In the genomic region with DNA sequence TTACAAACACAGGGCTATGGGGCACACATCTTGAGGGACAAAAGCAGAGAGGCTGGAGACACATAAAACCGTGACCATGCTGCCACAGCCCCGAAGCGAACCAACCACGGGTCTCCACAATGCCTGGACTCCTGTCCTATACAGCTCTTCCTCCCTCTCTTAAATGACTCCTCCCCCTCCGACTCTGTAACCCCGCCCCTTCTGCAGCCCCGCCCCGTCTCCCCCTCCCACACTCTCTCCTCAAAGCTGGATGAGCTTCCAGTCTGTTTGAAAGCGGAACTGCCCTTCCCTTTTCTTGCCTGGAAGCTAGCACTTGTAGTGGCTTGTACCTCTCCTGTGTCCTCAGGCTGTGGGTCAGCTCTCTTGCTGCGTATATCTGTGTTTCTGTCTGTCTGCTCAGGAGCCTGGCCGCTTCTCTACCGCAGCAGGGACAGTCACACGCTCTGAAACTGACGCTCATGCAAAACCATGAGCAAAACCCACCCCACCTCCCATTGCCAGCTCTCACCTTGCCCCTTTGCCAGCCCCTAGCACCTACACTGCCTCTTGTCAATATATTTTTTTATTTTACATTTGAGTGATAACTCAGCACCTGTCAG, we compare ENCODE assay signal across 8 mouse cellular contexts. TPM values are rescaled to one million over a fixed set of nuclear protein-coding genes. Genes with fewer than 3 reads are reported as not detected.
A peak's percentile ranks its signal among the peaks of the same experiment; 100 is the strongest.
DNase-seq lines count a peak whose midpoint lies in the region; ATAC-seq and TF ChIP-seq lines count a peak whose summit lies in the region.
"Had no signal": no experiment of that assay in that cellular context is flagged by ENCODE, and none has a peak within 500 bp of the region (broad histone marks: within the 10 kb centered on the region; RNA-seq: fewer than 3 reads in every experiment).

No protein-coding gene starts in this region.

- WGBS in hindbrain, embryonic 15.5 days, result 11% methylated on average over 14 of the region's 14 CpGs

- peak overlapping the region; percentile 38 for H3K4me2 ChIP-seq in CH12.LX (ENCODE audit: insufficient read depth, low read depth, poor library complexity, severe bottlenecking)
- peak overlapping the region; percentile 37 for H3K4me2 ChIP-seq in hindbrain, embryonic 15.5 days

- H3K79me2 ChIP-seq in CH12.LX (replicated peaks; ENCODE audit: control insufficient read depth, extremely low read depth, insufficient read depth, poor library complexity, severe bottlenecking), result no peaks in the 10 kb centered on the region

- ATAC-seq in hindbrain, embryonic 15.5 days (ENCODE audit: low FRiP score, low read depth), result no peak
- peak; percentile 40 for ATAC-seq in megakaryocyte, adult 5-6 weeks (ENCODE audit: poor library complexity, severe bottlenecking)

- peaks cover 45% of the 10 kb centered on the region for H3K27me3 ChIP-seq in CH12.LX (replicated peaks)
- peaks cover 11% of the 10 kb centered on the region for H3K27me3 ChIP-seq in hindbrain, embryonic 15.5 days

- TF ChIP-seq EP300 in CH12.LX (IDR thresholded peaks at IDR 0.05; ENCODE audit: low read length), result no peak

- in situ Hi-C loops in CH12.LX (cut with MboI; ENCODE audit: low pct_ligation_motif_present, low pct_unique_long_range_greater_than_20kb, low sequenced_read_pairs) (no loop called here), ES-E14 (cut with MboI; ENCODE audit: low sequenced_read_pairs in 2 of 2, unreplicated experiment in 2 of 2) (no loop called here)

- H3K9me3 ChIP-seq in CH12.LX (replicated peaks; ENCODE audit: low read length) (peaks cover 6% of the 10 kb centered on the region), ES-E14 (ENCODE audit: control insufficient read depth, insufficient read depth, low read depth, low read length) (no peaks in the 10 kb centered on the region)
- no peaks in the 10 kb centered on the region for H3K9me3 ChIP-seq in hindbrain, embryonic 15.5 days

- dilution Hi-C loops in CH12.LX (cut with MboI; ENCODE audit: extremely low pct_ligation_motif_present, extremely low pct_unique_long_range_greater_than_20kb, low sequenced_read_pairs), result no loop called here

- H3K27ac ChIP-seq in CH12.LX (ENCODE audit: insufficient read depth, low read depth) (no peak overlapping the region), ES-E14 (ENCODE audit: insufficient read depth, low read depth, low read length, poor library complexity, severe bottlenecking) (no peak overlapping the region)
- no peak overlapping the region for H3K27ac ChIP-seq in hindbrain, embryonic 15.5 days (replicated peaks)

- no peak for TF ChIP-seq CTCF in CH12.LX (conservative IDR thresholded peaks at IDR 0.05 in 1 of 2, IDR thresholded peaks at IDR 0.05 in 1 of 2; ENCODE audit: low read depth in 2 of 2, low read length in 2 of 2)

- no peak for TF ChIP-seq RAD21 in CH12.LX (IDR thresholded peaks at IDR 0.05; ENCODE audit: low read depth, low read length)

- no peaks in the 10 kb centered on the region for H3K36me3 ChIP-seq in CH12.LX (replicated peaks in 1 of 2; ENCODE audit: control insufficient read depth in 1 of 2, insufficient read depth in 1 of 2, low read length in 1 of 2)
- H3K36me3 ChIP-seq in ES-E14 (ENCODE audit: control insufficient read depth, insufficient read depth, low read length, poor library complexity, severe bottlenecking), result no peaks in the 10 kb centered on the region
- H3K36me3 ChIP-seq in hindbrain, embryonic 15.5 days, result no peaks in the 10 kb centered on the region

- H3K4me3 ChIP-seq in CH12.LX (replicated peaks in 1 of 3; ENCODE audit: low read depth in 2 of 3, low read length in 2 of 3, poor library complexity in 1 of 3) (peak overlapping the region in 1 of 3 experiments; percentile 33), ES-E14 (ENCODE audit: insufficient read depth in 1 of 2, low read depth in 1 of 2, low read length in 2 of 2, poor library complexity in 1 of 2, severe bottlenecking in 1 of 2) (no peak overlapping the region)
- no peak overlapping the region for H3K4me3 ChIP-seq in hindbrain, embryonic 15.5 days

- H3K9ac ChIP-seq in CH12.LX (ENCODE audit: insufficient read depth, low read depth) (no peak overlapping the region), ES-E14 (ENCODE audit: insufficient read depth, low read depth, low read length, poor library complexity, severe bottlenecking) (no peak overlapping the region)
- no peak overlapping the region for H3K9ac ChIP-seq in hindbrain, embryonic 15.5 days

- TF ChIP-seq POLR2A in CH12.LX (IDR thresholded peaks at IDR 0.05; ENCODE audit: low read depth, low read length), result peak; percentile 33; the same call in 1 of the 2 replicates

- DNase-seq in CH12.LX (ENCODE audit: extremely low read depth) (peak; percentile 12), ES-E14 (ENCODE audit: low read depth, low spot score) (peak; percentile 51), MN1 (ENCODE audit: low spot score) (no peak)
- no peak for DNase-seq in gastrocnemius, adult 8-10 months (ENCODE audit: low spot score in 2 of 2)
- DNase-seq in cerebellum, postnatal 10 days, result no peak
- DNase-seq: cerebellum, adult 18-20 months had no signal

- H3K4me1 ChIP-seq in CH12.LX (ENCODE audit: control insufficient read depth in 1 of 2, insufficient read depth in 2 of 2) (peaks cover 0 to 12% of the 10 kb centered on the region in 2 experiments; a peak in 2 of 4 replicates), ES-E14 (ENCODE audit: control insufficient read depth in 2 of 2, insufficient read depth in 2 of 2, low read length in 2 of 2, poor library complexity in 1 of 2) (peaks cover 0 to 2% of the 10 kb centered on the region in 2 experiments; a peak in 1 of 4 replicates)
- H3K4me1 ChIP-seq in hindbrain, embryonic 15.5 days (replicated peaks), result no peaks in the 10 kb centered on the region

TF ChIP-seq in CH12.LX, 34 proteins besides CTCF, POLR2A, EP300 and RAD21 (continues in another document):
- TF ChIP-seq ZMIZ1 (IDR thresholded peaks at IDR 0.05; ENCODE audit: low read depth, low read length), result no peak
- TF ChIP-seq KAT2A (IDR thresholded peaks at IDR 0.05; ENCODE audit: insufficient replicate concordance, low read length), result no peak
- TF ChIP-seq TBP (conservative IDR thresholded peaks at IDR 0.05; ENCODE audit: low read depth, low read length), result no peak
- no peak for TF ChIP-seq MEF2A (IDR thresholded peaks at IDR 0.05; ENCODE audit: borderline replicate concordance, low read depth, low read length)
- no peak for TF ChIP-seq RCOR1 (conservative IDR thresholded peaks at IDR 0.05; ENCODE audit: low read depth, low read length)
- TF ChIP-seq IRF4 (IDR thresholded peaks at IDR 0.05; ENCODE audit: low read depth, low read length), result no peak
- TF ChIP-seq POLR2AphosphoS2 (IDR thresholded peaks at IDR 0.05; ENCODE audit: low read depth, low read length), result no peak
- TF ChIP-seq ZKSCAN1 (IDR thresholded peaks at IDR 0.05; ENCODE audit: borderline replicate concordance, low read depth, low read length), result no peak
- no peak for TF ChIP-seq MAX (IDR thresholded peaks at IDR 0.05; ENCODE audit: low read length)

TF ChIP-seq in ES-E14, 5 proteins besides CTCF, POLR2A, EP300 and RAD21:
- TF ChIP-seq MAFK (IDR thresholded peaks at IDR 0.05; ENCODE audit: insufficient read depth, low read depth, low read length) (no peak), ZC3H11A (IDR thresholded peaks at IDR 0.05; ENCODE audit: borderline replicate concordance, low read depth, low read length) (no peak), HCFC1 (IDR thresholded peaks at IDR 0.05; ENCODE audit: borderline replicate concordance, insufficient read depth, low read length) (no peak), ZNF384 (IDR thresholded peaks at IDR 0.05; ENCODE audit: low read depth, low read length) (no peak), CHD2 (IDR thresholded peaks at IDR 0.05; ENCODE audit: low read depth, low read length) (no peak)

RNA-seq across cellular contexts. Expression of a gene that starts 5.7 kb away (rescaled TPM):
- 0.13 and 0.17 TPM in 2 replicates for total RNA-seq in CH12.LX (2012; rRNA removed)
- 0.08 and 0.13 TPM in 2 replicates for total RNA-seq in CH12.LX (2014; rRNA removed)
- polyA plus RNA-seq in CH12.LX (2012; ENCODE audit: insufficient read length, low read depth), result 0.09 and 0.14 TPM in 2 replicates
- total RNA-seq in ES-E14 (2012; rRNA removed), result 0.36 and 0.58 TPM in 2 replicates
- 0.34 and 0.45 TPM in 2 replicates for polyA plus RNA-seq in hindbrain, embryonic 15.5 days (2015; fragmentation: Nextera tagmentation; extraction: Ambion mirVana)
- not detected in 2 replicates for total RNA-seq in megakaryocyte, adult 5-6 weeks (2015)
- total RNA-seq in megakaryocyte, adult 5-6 weeks (2017), result not detected in 2 replicates
- total RNA-seq in gastrocnemius, adult 8-10 months (2022), result 1,000 to 10,000 TPM; 2,003 to 2,639 (median 2,223) TPM

RNA-seq across cellular contexts. Expression of a gene that starts 21.7 kb away (rescaled TPM):
- total RNA-seq in CH12.LX (2012; rRNA removed) (7.5 and 7.9 TPM in 2 replicates), CH12.LX (2014; rRNA removed) (3.6 and 4.0 TPM in 2 replicates), ES-E14 (2012; rRNA removed) (3.2 and 4.7 TPM in 2 replicates)
- polyA plus RNA-seq in CH12.LX (2012; ENCODE audit: insufficient read length, low read depth), result 4.6 and 5.1 TPM in 2 replicates
- polyA plus RNA-seq in hindbrain, embryonic 15.5 days (2015; fragmentation: Nextera tagmentation; extraction: Ambion mirVana), result 7.1 and 7.5 TPM in 2 replicates
- total RNA-seq in megakaryocyte, adult 5-6 weeks (2015), result 0.71 and 1.2 TPM in 2 replicates
- 1.1 and 2.4 TPM in 2 replicates for total RNA-seq in megakaryocyte, adult 5-6 weeks (2017)
- total RNA-seq in gastrocnemius, adult 8-10 months (2022), result 1 to 10 TPM; 6.1 to 7.4 (median 7.0) TPM

RNA-seq across cellular contexts. Expression of a gene that starts 41.1 kb away (rescaled TPM):
- total RNA-seq in CH12.LX (2012; rRNA removed) (0.08 TPM in 1 of 2 replicates, not detected in the other), CH12.LX (2014; rRNA removed) (0.13 TPM in 1 of 2 replicates, not detected in the other), ES-E14 (2012; rRNA removed) (0.26 TPM in 1 of 2 replicates, not detected in the other)
- polyA plus RNA-seq in CH12.LX (2012; ENCODE audit: insufficient read length, low read depth), result not detected in 2 replicates
- 0.30 and 0.39 TPM in 2 replicates for polyA plus RNA-seq in hindbrain, embryonic 15.5 days (2015; fragmentation: Nextera tagmentation; extraction: Ambion mirVana)
- not detected in 2 replicates for total RNA-seq in megakaryocyte, adult 5-6 weeks (2015)
- not detected in 2 replicates for total RNA-seq in megakaryocyte, adult 5-6 weeks (2017)
- under 1 TPM in 1 of 4 experiments, not detected in 3; 0.16 TPM for total RNA-seq in gastrocnemius, adult 8-10 months (2022)

RNA-seq across cellular contexts. Expression of a gene that starts 50.1 kb away (rescaled TPM):
- 148 and 149 TPM in 2 replicates for total RNA-seq in CH12.LX (2012; rRNA removed)
- 130 and 148 TPM in 2 replicates for total RNA-seq in CH12.LX (2014; rRNA removed)
- polyA plus RNA-seq in CH12.LX (2012; ENCODE audit: insufficient read length, low read depth), result 111 and 139 TPM in 2 replicates
- 188 and 238 TPM in 2 replicates for total RNA-seq in ES-E14 (2012; rRNA removed)
- polyA plus RNA-seq in hindbrain, embryonic 15.5 days (2015; fragmentation: Nextera tagmentation; extraction: Ambion mirVana), result 245 and 247 TPM in 2 replicates
- 20.6 and 25.1 TPM in 2 replicates for total RNA-seq in megakaryocyte, adult 5-6 weeks (2015)
- 13.8 and 20.1 TPM in 2 replicates for total RNA-seq in megakaryocyte, adult 5-6 weeks (2017)
- 10 to 100 TPM; 36.2 to 43.1 (median 36.8) TPM for total RNA-seq in gastrocnemius, adult 8-10 months (2022)

Comparison
In these comparisons a context has a peak if more than half of its experiments do, and no peak if none do; other contexts are left out.
1. DNase-seq: peak in CH12.LX (single experiment) and ES-E14 (single experiment); none in MN1 (single experiment), gastrocnemius, adult 8-10 months (0 of 2) and cerebellum, postnatal 10 days (0 of 2).
2. RNA of a gene that starts 5.7 kb away (total RNA-seq): 2,003 to 2,639 TPM in gastrocnemius, adult 8-10 months; 0.36 to 0.58 TPM in ES-E14, 0.08 to 0.17 TPM in CH12.LX and not detected in megakaryocyte, adult 5-6 weeks; every median in the first group is over 1,000 times any median in the second.